Mouse (Mus musculus): ENCODE measurements at regions not wholly inside any gene's neighbourhood (a gene's known extent, or its start where the extent isn't known, plus 50 kb on each side); places are given as distances from the start of the nearest gene placed in this dataset.

DNA sequence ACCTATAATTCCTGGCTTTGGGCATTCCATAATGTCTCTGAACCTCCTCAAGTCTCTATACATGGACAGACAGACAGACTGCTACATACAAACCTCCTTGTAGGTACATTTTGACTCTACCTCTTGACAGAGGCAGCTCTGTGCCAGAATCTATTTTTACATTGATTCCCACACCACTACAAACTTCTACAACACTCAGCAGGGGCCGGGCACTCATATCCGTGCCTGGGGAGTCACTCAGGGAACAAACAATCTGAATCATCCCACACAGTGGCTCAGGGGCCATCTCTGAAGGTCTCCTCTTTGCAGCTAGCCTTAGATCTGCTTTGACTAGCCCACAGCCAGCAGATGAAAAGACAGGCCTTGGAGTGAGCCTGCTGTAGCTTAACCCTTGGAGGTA, 221.9 kb upstream of the Cblb start:
- TF ChIP-seq CTCF (IDR thresholded peaks at IDR 0.05; ENCODE audit: low read depth) (no peak), EP300 (IDR thresholded peaks at IDR 0.05; ENCODE audit: low read depth) (no peak)
